Comparison of ENCODE assay signal across 8 mouse cellular contexts in the genomic region with DNA sequence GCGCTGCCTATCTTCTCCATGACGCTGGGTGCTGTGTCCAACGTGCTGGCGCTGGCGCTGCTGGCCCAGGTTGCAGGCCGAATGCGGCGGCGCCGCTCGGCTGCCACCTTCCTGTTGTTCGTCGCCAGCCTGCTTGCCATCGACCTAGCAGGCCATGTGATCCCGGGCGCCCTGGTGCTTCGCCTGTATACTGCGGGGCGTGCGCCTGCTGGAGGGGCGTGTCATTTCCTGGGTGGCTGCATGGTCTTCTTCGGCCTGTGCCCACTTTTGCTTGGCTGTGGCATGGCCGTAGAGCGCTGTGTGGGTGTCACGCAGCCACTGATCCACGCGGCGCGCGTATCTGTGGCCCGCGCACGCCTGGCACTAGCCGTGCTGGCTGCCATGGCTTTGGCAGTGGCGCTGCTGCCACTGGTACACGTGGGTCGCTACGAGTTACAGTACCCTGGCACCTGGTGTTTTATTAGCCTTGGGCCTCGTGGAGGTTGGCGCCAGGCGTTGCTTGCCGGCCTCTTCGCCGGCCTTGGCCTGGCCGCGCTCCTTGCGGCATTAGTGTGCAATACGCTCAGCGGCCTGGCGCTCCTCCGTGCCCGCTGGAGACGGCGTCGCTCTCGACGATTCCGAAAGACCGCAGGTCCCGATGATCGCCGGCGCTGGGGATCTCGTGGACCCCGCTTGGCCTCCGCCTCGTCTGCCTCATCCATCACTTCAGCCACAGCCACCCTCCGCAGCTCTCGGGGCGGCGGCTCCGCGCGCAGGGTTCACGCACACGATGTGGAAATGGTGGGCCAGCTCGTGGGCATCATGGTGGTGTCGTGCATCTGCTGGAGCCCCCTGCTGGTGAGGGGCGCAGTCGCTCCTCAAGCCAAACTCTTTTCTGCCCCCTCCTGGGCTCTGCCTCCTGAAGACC. TPM values are rescaled to one million over a fixed set of nuclear protein-coding genes. Genes with fewer than 3 reads are reported as not detected.
DNase-seq lines count a peak whose midpoint lies in the region; ATAC-seq lines count a peak whose summit lies in the region.

No protein-coding gene starts in this region.

- peak; percentile 64 for DNase-seq in CD4-positive helper T cell, adult 2 months (ENCODE audit: low read depth, low spot score)
- DNase-seq in NIH3T3 (ENCODE audit: low read depth) = peak; percentile 21
- peak; percentile 86 for DNase-seq in heart, embryonic 10.5 days (ENCODE audit: low spot score)
- DNase-seq in kidney, postnatal 14 days = peak; percentile 78
- DNase-seq in lung, postnatal 14 days = peak; percentile 72
- DNase-seq in right cerebral cortex, postnatal 14 days = peak; percentile 73

- H3K4me3 ChIP-seq in heart, embryonic 10.5 days = peak overlapping the region; percentile 61

- peaks cover 27% of the 10 kb centered on the region for H3K27me3 ChIP-seq in heart, embryonic 10.5 days (ENCODE audit: insufficient read depth, poor library complexity, severe bottlenecking)

- H3K4me1 ChIP-seq in heart, embryonic 10.5 days = peaks cover 46% of the 10 kb centered on the region

- H3K27ac ChIP-seq in heart, embryonic 10.5 days = peak overlapping the region; percentile 77

- peaks cover 52% of the 10 kb centered on the region for H3K36me3 ChIP-seq in heart, embryonic 10.5 days

- no peaks in the 10 kb centered on the region for H3K9me3 ChIP-seq in heart, embryonic 10.5 days

- 20% methylated on average over 80 of the region's 80 CpGs for WGBS in heart, embryonic 10.5 days

- ATAC-seq in common myeloid progenitor, adult 5-6 weeks (replicated peaks; ENCODE audit: low read depth, poor library complexity, severe bottlenecking) = peak; percentile 61
- ATAC-seq in erythroid progenitor cell, adult 5-6 weeks (replicated peaks; ENCODE audit: low FRiP score, poor library complexity, severe bottlenecking) = no peak

RNA-seq across cellular contexts. Expression of gene Ptger1, which starts 1.8 kb away (rescaled TPM):
- total RNA-seq in common myeloid progenitor, adult 5-6 weeks (2017) = 1.6 and 4.5 TPM in 2 replicates
- polyA plus RNA-seq in heart, embryonic 10.5 days (2016; fragmentation: Nextera tagmentation; extraction: Ambion mirVana) = 0.36 and 0.46 TPM in 2 replicates
- not detected in 2 replicates for total RNA-seq in erythroid progenitor cell, adult 5-6 weeks (2015; ENCODE audit: low replicate concordance)
- 0.13 TPM in 1 of 2 replicates, not detected in the other for total RNA-seq in erythroid progenitor cell, adult 5-6 weeks (2017; ENCODE audit: low replicate concordance)

RNA-seq across cellular contexts. Expression of gene Gipc1, which starts 15.8 kb away (rescaled TPM):
- 18.2 and 18.5 TPM in 2 replicates for total RNA-seq in common myeloid progenitor, adult 5-6 weeks (2017)
- 204 and 214 TPM in 2 replicates for polyA plus RNA-seq in heart, embryonic 10.5 days (2016; fragmentation: Nextera tagmentation; extraction: Ambion mirVana)
- total RNA-seq in erythroid progenitor cell, adult 5-6 weeks (2015; ENCODE audit: low replicate concordance) = 2.9 and 5.9 TPM in 2 replicates
- 9.3 and 12.5 TPM in 2 replicates for total RNA-seq in erythroid progenitor cell, adult 5-6 weeks (2017; ENCODE audit: low replicate concordance)

RNA-seq across cellular contexts. Expression of gene Pkn1, which starts 30.7 kb away (rescaled TPM):
- 34.4 and 63.9 TPM in 2 replicates for total RNA-seq in common myeloid progenitor, adult 5-6 weeks (2017)
- polyA plus RNA-seq in heart, embryonic 10.5 days (2016; fragmentation: Nextera tagmentation; extraction: Ambion mirVana) = 21.5 and 23.2 TPM in 2 replicates
- 12.6 and 25.9 TPM in 2 replicates for total RNA-seq in erythroid progenitor cell, adult 5-6 weeks (2015; ENCODE audit: low replicate concordance)
- total RNA-seq in erythroid progenitor cell, adult 5-6 weeks (2017; ENCODE audit: low replicate concordance) = 9.2 and 11.0 TPM in 2 replicates

RNA-seq across cellular contexts. Expression of gene Ddx39, which starts 46.7 kb away (rescaled TPM):
- total RNA-seq in common myeloid progenitor, adult 5-6 weeks (2017) = 109 and 124 TPM in 2 replicates
- polyA plus RNA-seq in heart, embryonic 10.5 days (2016; fragmentation: Nextera tagmentation; extraction: Ambion mirVana) = 221 and 253 TPM in 2 replicates
- 86.5 and 90.1 TPM in 2 replicates for total RNA-seq in erythroid progenitor cell, adult 5-6 weeks (2015; ENCODE audit: low replicate concordance)
- 47.4 and 93.2 TPM in 2 replicates for total RNA-seq in erythroid progenitor cell, adult 5-6 weeks (2017; ENCODE audit: low replicate concordance)

Comparison
In these comparisons a context has a peak if more than half of its experiments do, and no peak if none do; other contexts are left out.
1. DNase-seq: peak in every context shown above with its lines; median percentile 86 in heart, embryonic 10.5 days; 78 in kidney, postnatal 14 days; 73 in right cerebral cortex, postnatal 14 days; 72 in lung, postnatal 14 days; 64 in CD4-positive helper T cell, adult 2 months; 21 in NIH3T3.